Mouse (Mus musculus): Measurements from ENCODE around the gene Catsperd.

DNA sequence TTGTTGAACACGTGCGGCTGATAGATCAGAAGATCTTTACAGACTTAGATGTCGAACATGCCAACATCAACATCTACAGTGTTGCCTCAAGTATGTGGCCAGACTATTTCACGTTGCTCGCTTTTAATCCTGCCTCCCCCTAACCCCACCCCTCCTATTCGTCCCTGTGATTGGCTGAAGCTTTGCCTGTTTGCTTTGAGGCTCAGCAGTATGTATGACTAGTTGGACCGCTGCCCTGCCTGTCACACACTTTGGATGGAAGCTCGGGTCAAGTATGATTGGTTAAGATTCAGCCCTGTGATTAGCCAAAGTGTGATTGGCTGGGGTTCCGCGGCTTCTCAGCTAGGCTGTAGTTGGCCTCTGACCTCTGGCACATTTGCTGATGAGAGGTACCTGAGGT lies 23.9 kb downstream of the Catsperd start:
- TF ChIP-seq GATA1 (IDR thresholded peaks at IDR 0.05; ENCODE audit: low read length) (no peak), TAL1 (IDR thresholded peaks at IDR 0.05; ENCODE audit: low read length) (no peak)

All from erythroblast, embryonic 14.5 days (primary cell).